Mouse (Mus musculus): Measurements from ENCODE around the gene Lbx1. TPM values are rescaled to one million over a fixed set of nuclear protein-coding genes. Genes with fewer than 3 reads are reported as not detected.
A peak's percentile ranks its signal among the peaks of the same experiment; 100 is the strongest.

Lbx1 gene
- polyA plus RNA-seq, 1 experiment from 2014 or later, result not detected

DNA sequence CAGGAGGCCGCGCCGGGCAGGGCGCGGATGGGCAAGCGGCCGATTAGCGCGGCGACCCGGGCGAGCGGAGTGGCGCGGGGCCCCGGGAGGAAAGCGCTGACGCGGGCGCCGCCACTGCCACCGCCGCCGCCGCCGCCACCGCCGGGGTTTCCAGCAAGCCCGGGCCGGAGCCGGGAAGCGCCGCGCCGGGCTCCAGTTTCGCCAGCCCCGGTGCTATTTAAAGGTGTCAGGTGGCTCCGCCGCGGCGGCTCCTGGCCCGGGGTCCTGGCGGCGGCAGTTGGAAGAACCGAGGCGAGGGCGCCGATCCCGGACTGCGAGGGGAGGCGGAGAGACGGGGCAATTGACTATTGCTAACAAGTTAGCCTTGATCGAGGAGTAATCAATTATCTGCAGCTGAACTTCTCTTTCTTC is 276 bp downstream of the Lbx1 start:
- Histone ChIP-seq H3K9ac (ENCODE audit: low read depth, low read length) (no peak overlapping the region), H3K4me2 (ENCODE audit: low read depth, low read length) (peak overlapping the region; percentile 27), H3K27me3 (replicated peaks; ENCODE audit: control insufficient read depth, insufficient read depth, low read length) (peaks cover 85% of the 10 kb centered on the region), H3K9me3 (ENCODE audit: control insufficient read depth, low read length) (no peaks in the 10 kb centered on the region), H3K4me3 (ENCODE audit: low read length) (peak overlapping the region; percentile 25), H3K4me1 (ENCODE audit: control insufficient read depth, insufficient read depth, low read length) (peaks cover 24% of the 10 kb centered on the region), H3K27ac (ENCODE audit: low read length) (no peak overlapping the region), H3K36me3 (ENCODE audit: control insufficient read depth, insufficient read depth, low read length) (no peaks in the 10 kb centered on the region)
- ATAC-seq, result no peak
- under 1% methylated on average over 51 of the region's 53 CpGs for WGBS

DNA sequence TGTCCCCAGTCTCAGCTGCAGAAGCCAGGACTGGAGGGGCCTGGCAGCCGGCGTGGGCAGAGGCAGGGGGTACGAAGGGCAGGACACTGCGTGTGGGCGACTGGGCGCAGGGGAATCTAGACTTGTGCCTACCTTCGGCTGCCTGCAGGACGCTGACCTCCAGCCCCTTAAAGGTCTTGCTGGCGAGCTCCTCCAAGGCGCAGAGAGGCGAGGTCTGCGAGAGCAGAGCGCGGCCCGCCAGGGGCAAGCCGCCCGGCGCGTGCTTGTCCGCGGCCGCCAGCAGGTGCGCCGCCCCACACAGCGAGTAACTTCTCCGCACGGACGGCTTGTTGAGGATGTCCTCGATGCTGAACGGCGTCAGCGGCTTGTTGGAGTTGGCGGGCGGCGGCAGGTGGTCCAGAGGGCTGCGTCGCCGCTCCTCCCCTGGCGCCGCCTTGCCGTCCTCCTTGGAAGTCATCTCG is 811 bp downstream of the Lbx1 start:
- 1% methylated on average over 42 of the region's 42 CpGs for WGBS
- no peak for ATAC-seq

DNA sequence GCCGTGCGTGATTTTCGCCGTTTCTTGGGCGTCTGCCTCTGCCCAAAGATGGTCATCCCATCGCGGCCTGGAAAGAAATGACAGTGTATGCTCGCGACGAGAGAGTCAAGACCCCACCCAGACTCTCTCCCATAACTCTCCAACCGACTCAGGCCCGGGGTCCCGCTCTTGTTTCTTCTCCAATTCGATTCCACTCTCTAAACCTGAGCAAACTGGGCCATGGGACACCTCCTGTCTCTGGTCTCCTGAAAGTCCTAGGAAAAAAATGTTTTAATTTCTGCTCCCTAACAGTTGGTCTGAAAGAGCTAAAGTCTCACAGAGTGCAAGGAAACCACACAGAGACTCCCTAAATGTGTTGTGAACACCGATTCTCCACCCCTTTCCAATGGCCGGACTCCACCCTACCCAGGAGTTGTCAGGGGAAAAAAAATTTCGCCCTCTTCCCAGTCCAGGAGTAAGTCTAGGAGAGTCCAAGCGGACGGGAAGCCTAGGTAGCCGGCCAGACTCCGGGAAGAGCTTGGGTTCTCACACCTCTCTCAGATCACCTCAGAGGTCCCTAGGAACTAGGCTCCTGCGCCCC is 1.3 kb downstream of the Lbx1 start:
- no peak overlapping the region for H3K4me3 ChIP-seq (ENCODE audit: low read length)
- no peak overlapping the region for H3K4me2 ChIP-seq (ENCODE audit: low read depth, low read length)

More for the DNA sequence above, 811 bp downstream of the Lbx1 start:
- no peaks in the 10 kb centered on the region for H3K9me3 ChIP-seq (ENCODE audit: control insufficient read depth, low read length)
- H3K36me3 ChIP-seq (ENCODE audit: control insufficient read depth, insufficient read depth, low read length), result no peaks in the 10 kb centered on the region
- peaks cover 87% of the 10 kb centered on the region for H3K27me3 ChIP-seq (replicated peaks; ENCODE audit: control insufficient read depth, insufficient read depth, low read length)
- no peak overlapping the region for H3K9ac ChIP-seq (ENCODE audit: low read depth, low read length)
- H3K4me2 ChIP-seq (ENCODE audit: low read depth, low read length), result peak overlapping the region; percentile 27
- peak overlapping the region; percentile 25 for H3K4me3 ChIP-seq (ENCODE audit: low read length)
- no peak overlapping the region for H3K27ac ChIP-seq (ENCODE audit: low read length)
- H3K4me1 ChIP-seq (ENCODE audit: control insufficient read depth, insufficient read depth, low read length), result peaks cover 24% of the 10 kb centered on the region

DNA sequence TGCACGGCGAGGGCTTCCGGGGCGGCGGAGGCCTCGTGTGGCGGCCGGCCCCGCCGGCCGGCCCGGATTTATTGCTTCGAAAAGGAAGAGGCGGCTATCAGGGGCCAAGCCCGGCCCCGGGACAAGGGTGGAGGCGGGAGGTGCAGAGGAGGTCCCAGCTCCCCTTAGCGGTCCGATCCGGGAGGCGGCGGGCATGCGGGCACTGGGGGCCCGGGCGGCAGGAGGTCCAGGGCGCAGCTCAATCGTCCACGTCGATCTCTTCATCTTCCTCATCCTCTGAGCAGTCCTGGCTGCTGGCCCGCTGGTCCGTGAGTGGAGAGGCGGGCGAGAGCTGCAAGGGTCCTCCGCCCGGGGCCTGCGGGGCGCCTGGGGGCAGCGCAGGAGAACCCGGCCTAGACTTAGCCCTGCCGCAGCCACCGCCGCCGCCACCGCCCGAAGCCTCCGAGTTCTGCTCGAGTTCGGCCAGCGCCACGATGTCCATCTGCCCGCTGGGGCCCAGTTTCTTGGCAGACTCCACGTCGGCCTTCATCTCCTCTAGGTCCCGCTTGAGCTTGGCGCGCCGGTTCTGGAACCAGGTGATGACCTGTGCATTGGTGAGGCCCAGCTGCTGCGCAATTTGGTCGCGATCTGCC is 2.0 kb downstream of the Lbx1 start:
- no peak overlapping the region for H3K4me2 ChIP-seq (ENCODE audit: low read depth, low read length)
- no peak for ATAC-seq
- H3K27ac ChIP-seq (ENCODE audit: low read length), result no peak overlapping the region
- peak overlapping the region; percentile 14; the same call in 1 of the 2 replicates for H3K4me3 ChIP-seq (ENCODE audit: low read length)
- H3K4me1 ChIP-seq (ENCODE audit: control insufficient read depth, insufficient read depth, low read length), result peaks cover 28% of the 10 kb centered on the region
- WGBS, result under 1% methylated on average over 60 of the region's 60 CpGs
- H3K27me3 ChIP-seq (replicated peaks; ENCODE audit: control insufficient read depth, insufficient read depth, low read length), result peaks cover 90% of the 10 kb centered on the region
- H3K9ac ChIP-seq (ENCODE audit: low read depth, low read length), result no peak overlapping the region
- H3K9me3 ChIP-seq (ENCODE audit: control insufficient read depth, low read length), result no peaks in the 10 kb centered on the region
- no peaks in the 10 kb centered on the region for H3K36me3 ChIP-seq (ENCODE audit: control insufficient read depth, insufficient read depth, low read length)

More for the DNA sequence above, 1.3 kb downstream of the Lbx1 start:
- Histone ChIP-seq H3K36me3 (ENCODE audit: control insufficient read depth, insufficient read depth, low read length) (no peaks in the 10 kb centered on the region), H3K27me3 (replicated peaks; ENCODE audit: control insufficient read depth, insufficient read depth, low read length) (peaks cover 90% of the 10 kb centered on the region), H3K9ac (ENCODE audit: low read depth, low read length) (no peak overlapping the region), H3K9me3 (ENCODE audit: control insufficient read depth, low read length) (no peaks in the 10 kb centered on the region), H3K4me1 (ENCODE audit: control insufficient read depth, insufficient read depth, low read length) (peaks cover 28% of the 10 kb centered on the region), H3K27ac (ENCODE audit: low read length) (no peak overlapping the region)
- 3% methylated on average over 22 of the region's 22 CpGs for WGBS
- ATAC-seq, result no peak

DNA sequence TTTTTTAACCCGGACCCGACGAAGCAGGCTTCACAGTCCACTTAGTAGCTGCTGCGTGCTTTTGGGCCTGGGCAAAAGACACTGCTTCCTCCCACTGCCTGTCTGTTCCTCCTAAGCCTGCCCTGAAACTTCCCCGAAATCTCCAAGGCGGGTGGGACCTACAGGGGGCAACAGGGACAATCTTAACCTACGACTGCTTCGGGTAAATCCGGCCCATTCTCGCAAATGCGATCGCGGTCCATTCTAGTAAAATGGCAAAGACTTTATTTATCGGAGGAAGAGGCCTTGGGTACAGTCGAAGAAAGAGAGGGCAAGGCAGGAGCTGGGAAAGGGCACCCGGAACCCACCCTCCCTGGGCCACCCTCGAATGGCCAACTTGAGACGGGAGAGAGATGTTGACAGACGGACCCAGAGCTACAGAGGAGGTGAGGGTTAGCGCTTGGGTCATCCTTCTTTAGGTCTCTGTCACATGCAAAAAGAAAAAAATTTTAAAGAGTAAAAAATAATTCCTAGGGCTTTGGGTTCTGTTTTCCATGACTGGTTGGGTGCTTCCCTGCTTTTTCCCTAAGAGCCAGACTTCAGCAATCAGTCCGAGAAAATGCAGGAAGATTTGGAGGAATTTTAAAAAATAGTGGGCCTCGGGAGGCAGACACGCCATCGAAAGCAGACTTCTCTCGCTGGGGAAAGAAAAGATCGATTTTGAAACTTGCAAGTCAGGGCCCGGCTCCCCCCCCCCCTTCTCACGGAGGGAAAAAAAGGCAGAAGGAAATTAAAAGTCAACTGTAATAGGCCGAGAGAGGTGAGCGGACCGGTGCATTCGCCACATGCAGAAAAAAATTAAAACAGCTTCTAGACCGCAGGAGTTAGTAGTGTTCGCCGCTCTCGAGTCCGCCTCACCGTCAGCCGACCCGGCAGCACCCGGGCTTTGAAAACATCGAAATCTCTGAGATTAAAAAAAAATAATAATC is 2.9 kb downstream of the Lbx1 start:
- H3K4me2 ChIP-seq (ENCODE audit: low read depth, low read length), result no peak overlapping the region
- H3K36me3 ChIP-seq (ENCODE audit: control insufficient read depth, insufficient read depth, low read length), result no peaks in the 10 kb centered on the region
- ATAC-seq, result no peak
- peaks cover 90% of the 10 kb centered on the region for H3K27me3 ChIP-seq (replicated peaks; ENCODE audit: control insufficient read depth, insufficient read depth, low read length)
- 1% methylated on average over 42 of the region's 42 CpGs for WGBS
- H3K4me1 ChIP-seq (ENCODE audit: control insufficient read depth, insufficient read depth, low read length), result peaks cover 28% of the 10 kb centered on the region
- 0 out of 2 replicates have a peak overlapping the region, but pooled peaks have one; percentile 14 for H3K4me3 ChIP-seq (ENCODE audit: low read length)
- no peak overlapping the region for H3K9ac ChIP-seq (ENCODE audit: low read depth, low read length)
- H3K27ac ChIP-seq (ENCODE audit: low read length), result no peak overlapping the region
- no peaks in the 10 kb centered on the region for H3K9me3 ChIP-seq (ENCODE audit: control insufficient read depth, low read length)

DNA sequence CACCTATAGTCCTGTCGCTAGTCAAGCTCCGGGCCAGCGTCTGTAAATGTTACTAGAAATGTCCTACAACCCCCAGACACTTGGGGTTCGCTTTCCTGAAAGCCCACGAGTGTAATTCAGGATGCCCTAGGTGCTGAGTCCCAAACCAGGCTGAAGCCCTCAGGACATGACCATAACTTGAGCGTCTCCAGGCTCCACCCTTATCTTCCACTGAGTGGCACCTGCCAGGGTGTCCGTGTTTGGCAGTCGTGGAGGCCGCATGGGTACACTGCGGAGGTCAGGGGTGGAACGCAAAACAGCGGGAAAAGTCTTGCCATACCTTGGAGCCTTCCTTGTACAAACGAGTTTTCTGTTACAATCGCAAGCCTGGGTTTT is 3.6 kb downstream of the Lbx1 start:
- Histone ChIP-seq H3K4me3 (ENCODE audit: low read length) (no peak overlapping the region), H3K9me3 (ENCODE audit: control insufficient read depth, low read length) (no peaks in the 10 kb centered on the region), H3K4me2 (ENCODE audit: low read depth, low read length) (no peak overlapping the region), H3K36me3 (ENCODE audit: control insufficient read depth, insufficient read depth, low read length) (no peaks in the 10 kb centered on the region), H3K4me1 (ENCODE audit: control insufficient read depth, insufficient read depth, low read length) (peaks cover 28% of the 10 kb centered on the region), H3K9ac (ENCODE audit: low read depth, low read length) (no peak overlapping the region), H3K27ac (ENCODE audit: low read length) (no peak overlapping the region), H3K27me3 (replicated peaks; ENCODE audit: control insufficient read depth, insufficient read depth, low read length) (peaks cover 90% of the 10 kb centered on the region)
- WGBS, result 1% methylated on average over 14 of the region's 14 CpGs
- no peak for ATAC-seq

DNA sequence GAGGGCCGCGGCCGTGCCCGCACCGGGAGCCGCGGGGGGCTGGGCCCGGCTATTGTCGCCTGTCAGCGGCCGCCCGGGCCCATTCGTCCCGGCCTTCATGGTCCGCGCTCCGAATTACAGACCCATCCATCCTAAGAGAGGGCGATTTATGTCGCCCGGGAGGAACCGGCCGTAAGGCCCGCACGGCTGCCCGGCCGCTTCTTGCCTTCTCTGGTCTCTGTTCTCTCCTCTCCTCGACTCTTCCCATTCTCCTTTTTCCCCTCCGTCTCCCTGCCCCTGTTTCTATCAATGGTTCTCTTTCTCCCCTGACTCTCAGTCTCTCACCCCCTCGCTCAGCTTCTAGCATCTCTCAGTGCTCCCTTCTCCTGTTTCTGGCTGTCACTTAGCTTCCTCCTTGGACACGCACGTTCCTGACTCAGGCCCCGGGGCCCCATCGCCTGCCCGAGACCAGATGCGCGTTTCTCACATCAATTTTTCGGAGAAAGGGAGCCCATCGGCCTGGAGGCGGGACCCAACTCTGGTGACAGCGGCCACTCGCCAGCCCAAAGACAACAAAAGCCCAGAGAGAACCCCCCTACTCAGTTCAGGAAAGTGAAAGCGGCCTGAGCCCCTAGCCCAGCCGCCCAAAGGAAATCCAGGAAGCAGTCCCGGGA is 4.1 kb downstream of the Lbx1 start:
- Histone ChIP-seq H3K9ac (ENCODE audit: low read depth, low read length) (no peak overlapping the region), H3K4me1 (ENCODE audit: control insufficient read depth, insufficient read depth, low read length) (peaks cover 25% of the 10 kb centered on the region), H3K36me3 (ENCODE audit: control insufficient read depth, insufficient read depth, low read length) (no peaks in the 10 kb centered on the region), H3K4me2 (ENCODE audit: low read depth, low read length) (no peak overlapping the region), H3K9me3 (ENCODE audit: control insufficient read depth, low read length) (no peaks in the 10 kb centered on the region), H3K27ac (ENCODE audit: low read length) (no peak overlapping the region), H3K27me3 (replicated peaks; ENCODE audit: control insufficient read depth, insufficient read depth, low read length) (peaks cover 92% of the 10 kb centered on the region), H3K4me3 (ENCODE audit: low read length) (no peak overlapping the region)
- ATAC-seq, result no peak
- WGBS, result under 1% methylated on average over 44 of the region's 44 CpGs

DNA sequence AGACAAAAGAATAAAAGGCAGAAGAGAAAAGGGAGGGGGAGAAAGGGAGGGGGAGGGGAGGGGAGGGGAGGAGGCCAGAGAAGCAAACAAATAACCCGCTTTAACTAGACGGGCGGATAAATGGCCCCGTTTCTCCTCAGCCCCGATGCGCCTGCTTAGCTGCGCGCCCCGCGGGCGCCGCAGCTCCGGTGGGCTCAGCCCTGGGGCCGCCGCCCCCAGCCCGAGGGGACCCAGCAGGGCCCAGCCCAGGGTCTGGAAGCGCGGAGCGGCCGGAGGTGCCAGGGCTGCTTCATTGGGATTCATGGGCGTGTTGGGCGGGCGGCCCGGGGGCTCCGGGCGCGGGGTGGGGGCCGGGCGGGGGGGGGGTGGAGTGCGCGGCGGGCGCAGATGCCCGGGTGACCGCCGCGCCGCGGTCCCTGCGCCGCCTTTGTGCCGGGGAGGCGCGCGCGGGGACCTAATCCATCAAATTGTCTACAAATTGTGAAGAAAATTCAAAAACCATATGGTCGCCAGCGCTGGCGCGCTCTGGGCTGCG is 4.7 kb downstream of the Lbx1 start:
- Histone ChIP-seq H3K4me2 (ENCODE audit: low read depth, low read length) (no peak overlapping the region), H3K27me3 (replicated peaks; ENCODE audit: control insufficient read depth, insufficient read depth, low read length) (peaks cover 92% of the 10 kb centered on the region), H3K4me3 (ENCODE audit: low read length) (no peak overlapping the region), H3K36me3 (ENCODE audit: control insufficient read depth, insufficient read depth, low read length) (no peaks in the 10 kb centered on the region), H3K9ac (ENCODE audit: low read depth, low read length) (no peak overlapping the region), H3K9me3 (ENCODE audit: control insufficient read depth, low read length) (no peaks in the 10 kb centered on the region), H3K27ac (ENCODE audit: low read length) (no peak overlapping the region), H3K4me1 (ENCODE audit: control insufficient read depth, insufficient read depth, low read length) (peaks cover 20% of the 10 kb centered on the region)
- WGBS, result 2% methylated on average over 41 of the region's 51 CpGs
- ATAC-seq, result no peak
